Mouse (Mus musculus): Measurements from ENCODE around the gene Uxs1. TPM values are rescaled to one million over a fixed set of nuclear protein-coding genes. Genes with fewer than 3 reads are reported as not detected.

Uxs1 gene
- total RNA-seq, 1 experiment from 2014 or later: 12.5 TPM

GRCm38 (mm10) chr1:43754448-43755312 lies 72.9 kb downstream of the Uxs1 start:
- ATAC-seq (ENCODE audit: extremely low read depth, insufficient number of reproducible peaks, low FRiP score, poor library complexity, severe bottlenecking): no peak

GRCm38 (mm10) chr1:43738519-43738894 lies 89.1 kb downstream of the Uxs1 start:
- no peak for ATAC-seq (ENCODE audit: extremely low read depth, insufficient number of reproducible peaks, low FRiP score, poor library complexity, severe bottlenecking)

- no peak for ATAC-seq (ENCODE audit: extremely low read depth, insufficient number of reproducible peaks, low FRiP score, poor library complexity, severe bottlenecking)
Measured at GRCm38 (mm10) chr1:43737812-43738518, 89.6 kb downstream of the Uxs1 start.

DNA sequence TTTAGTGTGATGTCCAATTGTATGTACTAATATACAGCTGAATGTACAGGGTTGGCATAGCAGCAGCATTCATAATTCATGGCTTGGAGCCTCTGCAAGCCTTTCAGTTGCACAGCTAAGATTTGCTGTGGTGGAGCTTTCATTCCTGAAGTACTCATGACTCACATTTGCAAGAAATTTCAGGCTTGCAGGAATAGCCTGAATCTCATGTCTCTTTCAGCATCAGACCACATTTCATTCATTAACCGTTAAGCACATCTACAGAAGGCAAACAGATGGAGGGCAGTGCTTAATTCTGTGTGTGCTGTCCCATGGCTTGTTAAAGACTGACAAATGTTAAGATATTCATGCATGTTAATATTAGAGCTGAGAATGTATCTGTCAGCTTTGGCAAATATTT lies 94.9 kb downstream of the Uxs1 start:
- no peak for ATAC-seq (ENCODE audit: extremely low read depth, insufficient number of reproducible peaks, low FRiP score, poor library complexity, severe bottlenecking)

DNA sequence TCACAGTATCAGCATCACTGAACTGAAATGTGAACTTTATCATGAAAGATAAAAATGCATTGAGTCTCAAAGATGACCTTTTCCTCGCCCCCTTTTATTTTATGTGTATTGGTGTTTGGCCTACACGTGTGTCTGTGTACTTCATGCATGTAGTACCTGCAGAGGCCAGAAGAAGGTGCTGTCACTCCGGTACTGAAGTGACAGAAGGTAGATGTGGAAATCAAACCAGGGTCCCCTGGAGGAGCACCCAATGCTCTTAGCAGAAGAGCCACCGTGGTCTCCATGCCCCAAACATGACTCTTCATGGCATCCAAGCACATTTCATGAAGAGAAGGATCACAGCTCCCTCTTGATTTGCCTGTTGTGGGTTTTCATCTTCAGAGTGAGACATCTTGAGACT lies 95.5 kb downstream of the Uxs1 start:
- ATAC-seq (ENCODE audit: extremely low read depth, insufficient number of reproducible peaks, low FRiP score, poor library complexity, severe bottlenecking): no peak

GRCm38 (mm10) chr1:43730491-43730924 lies 97.1 kb downstream of the Uxs1 start, which contains the start of gene 1500015O10Rik:
1500015O10Rik (plus strand) TSS chr1:43730602.
- ATAC-seq (ENCODE audit: extremely low read depth, insufficient number of reproducible peaks, low FRiP score, poor library complexity, severe bottlenecking): no peak

DNA sequence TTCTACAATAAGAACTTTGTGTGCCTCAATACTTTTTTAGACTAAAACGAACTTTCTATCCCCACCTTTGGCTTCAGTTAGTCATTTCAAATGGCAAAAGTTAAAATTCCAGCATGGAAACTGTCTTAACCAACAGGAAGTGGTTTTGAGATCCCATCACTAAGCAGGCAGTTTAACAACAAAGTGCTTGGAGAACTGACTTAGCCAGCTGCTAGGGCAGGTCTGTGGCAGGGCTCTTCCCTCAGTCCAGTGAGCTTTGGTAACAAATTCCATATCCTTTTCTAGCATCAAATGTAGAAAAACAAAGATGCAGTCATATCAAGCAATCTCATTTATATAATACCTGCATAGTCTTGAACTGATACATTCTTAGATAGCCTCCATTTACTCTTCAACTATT lies 105.1 kb downstream of the Uxs1 start:
- ATAC-seq (ENCODE audit: extremely low read depth, insufficient number of reproducible peaks, low FRiP score, poor library complexity, severe bottlenecking): no peak

DNA sequence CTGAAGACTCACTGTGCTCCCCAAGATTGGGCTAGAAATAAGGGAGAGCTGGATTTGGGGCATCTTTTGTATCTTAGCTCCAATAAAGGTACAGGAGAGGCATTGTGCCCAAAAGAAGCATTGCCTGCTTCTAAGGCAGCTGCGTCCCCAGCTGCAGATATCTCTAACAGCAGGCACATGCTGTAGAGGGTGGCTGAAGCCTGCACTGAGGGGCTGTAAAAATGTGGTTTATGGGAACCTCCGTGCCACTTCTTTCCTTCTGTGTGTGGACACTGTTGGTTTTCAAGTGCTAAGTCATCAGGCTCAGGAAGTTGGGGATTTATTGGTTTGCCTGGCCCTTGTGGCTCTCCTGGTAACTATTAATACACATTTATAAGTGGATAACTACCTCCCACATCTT lies 108.8 kb downstream of the Uxs1 start:
- ATAC-seq (ENCODE audit: extremely low read depth, insufficient number of reproducible peaks, low FRiP score, poor library complexity, severe bottlenecking): no peak

GRCm38 (mm10) chr1:43717967-43718366 lies 109.6 kb downstream of the Uxs1 start:
- ATAC-seq (ENCODE audit: extremely low read depth, insufficient number of reproducible peaks, low FRiP score, poor library complexity, severe bottlenecking): no peak

- no peak for ATAC-seq (ENCODE audit: extremely low read depth, insufficient number of reproducible peaks, low FRiP score, poor library complexity, severe bottlenecking)
Measured at GRCm38 (mm10) chr1:43714841-43715240, 112.8 kb downstream of the Uxs1 start.

GRCm38 (mm10) chr1:43698577-43699000 lies 129.0 kb downstream of the Uxs1 start:
- ATAC-seq (ENCODE audit: extremely low read depth, insufficient number of reproducible peaks, low FRiP score, poor library complexity, severe bottlenecking): no peak

Other genes with a start within 250 kb of the Uxs1 start
- not detected in 2 replicates for gene 1500015O10Rik, start 97.2 kb downstream of the Uxs1 start, total RNA-seq (2017)
- 84.8 and 100 TPM in 2 replicates for gene Tpp2, start 105.8 kb upstream of the Uxs1 start, total RNA-seq (2017)
- gene Mettl21c, start 192.2 kb upstream of the Uxs1 start, total RNA-seq (2017): 0.25 and 0.58 TPM in 2 replicates
- gene Gm8251, start 234.1 kb upstream of the Uxs1 start, total RNA-seq (2017): 0.81 and 0.86 TPM in 2 replicates

Measured in neutrophil, adult 5-6 weeks (primary cell).